Mouse (Mus musculus): ENCODE measurements around the gene Ube2k. TPM values are rescaled to one million over a fixed set of nuclear protein-coding genes. Genes with fewer than 3 reads are reported as not detected.
A peak's percentile ranks its signal among the peaks of the same experiment; 100 is the strongest.

Gene Ube2k
- polyA plus RNA-seq, 1 experiment = 135 TPM

GRCm38 (mm10) chr5:65537420-65538071 lies 513 bp downstream of the Ube2k start:
- H3K9me3 ChIP-seq = peaks cover 4% of the 10 kb centered on the region; the same call in 1 of the 2 replicates
- peaks cover 28% of the 10 kb centered on the region for H3K4me1 ChIP-seq
- H3K4me3 ChIP-seq (replicated peaks) = peak overlapping the region; percentile 100
- TF ChIP-seq FLI1 (IDR thresholded peaks at IDR 0.05; ENCODE audit: low read length) = no peak
- TF ChIP-seq GATA1 (IDR thresholded peaks at IDR 0.05; ENCODE audit: borderline replicate concordance, low read length) = no peak
- no peaks in the 10 kb centered on the region for H3K27me3 ChIP-seq (replicated peaks)
- H3K36me3 ChIP-seq (replicated peaks; ENCODE audit: low read length) = peaks cover 9% of the 10 kb centered on the region

- TF ChIP-seq GATA1 (IDR thresholded peaks at IDR 0.05; ENCODE audit: borderline replicate concordance, low read length) = no peak
- no peak for TF ChIP-seq FLI1 (IDR thresholded peaks at IDR 0.05; ENCODE audit: low read length)
- H3K9me3 ChIP-seq = no peaks in the 10 kb centered on the region
- peak overlapping the region; percentile 100 for H3K4me3 ChIP-seq (replicated peaks)
Observed at GRCm38 (mm10) chr5:65538121-65538520, 1.1 kb downstream of the Ube2k start.

GRCm38 (mm10) chr5:65538829-65539228 lies 1.8 kb downstream of the Ube2k start:
- TF ChIP-seq GATA1 (IDR thresholded peaks at IDR 0.05; ENCODE audit: borderline replicate concordance, low read length) (no peak), FLI1 (IDR thresholded peaks at IDR 0.05; ENCODE audit: low read length) (no peak)
- Histone ChIP-seq H3K27me3 (replicated peaks) (no peaks in the 10 kb centered on the region), H3K4me1 (peaks cover 29% of the 10 kb centered on the region), H3K9me3 (no peaks in the 10 kb centered on the region), H3K4me3 (replicated peaks) (peak overlapping the region; percentile 100), H3K36me3 (replicated peaks; ENCODE audit: low read length) (peaks cover 15% of the 10 kb centered on the region)

More at GRCm38 (mm10) chr5:65538121-65538520, 1.1 kb downstream of the Ube2k start:
- no peaks in the 10 kb centered on the region for H3K27me3 ChIP-seq (replicated peaks)
- H3K4me1 ChIP-seq = peaks cover 29% of the 10 kb centered on the region
- peaks cover 9% of the 10 kb centered on the region for H3K36me3 ChIP-seq (replicated peaks; ENCODE audit: low read length)

GRCm38 (mm10) chr5:65539786-65540185 lies 2.8 kb downstream of the Ube2k start:
- Histone ChIP-seq H3K9me3 (no peaks in the 10 kb centered on the region), H3K27me3 (replicated peaks) (no peaks in the 10 kb centered on the region), H3K4me1 (peaks cover 29% of the 10 kb centered on the region), H3K36me3 (replicated peaks; ENCODE audit: low read length) (peaks cover 18% of the 10 kb centered on the region), H3K4me3 (replicated peaks) (peak overlapping the region; percentile 69)
- TF ChIP-seq FLI1 (IDR thresholded peaks at IDR 0.05; ENCODE audit: low read length) = no peak
- TF ChIP-seq GATA1 (IDR thresholded peaks at IDR 0.05; ENCODE audit: borderline replicate concordance, low read length) = no peak

GRCm38 (mm10) chr5:65541889-65542288 lies 4.9 kb downstream of the Ube2k start:
- Histone ChIP-seq H3K9me3 (no peaks in the 10 kb centered on the region), H3K4me1 (peaks cover 32% of the 10 kb centered on the region), H3K27me3 (replicated peaks) (no peaks in the 10 kb centered on the region), H3K4me3 (replicated peaks) (no peak overlapping the region), H3K36me3 (replicated peaks; ENCODE audit: low read length) (peaks cover 32% of the 10 kb centered on the region)
- no peak for TF ChIP-seq FLI1 (IDR thresholded peaks at IDR 0.05; ENCODE audit: low read length)
- no peak for TF ChIP-seq GATA1 (IDR thresholded peaks at IDR 0.05; ENCODE audit: borderline replicate concordance, low read length)

- H3K36me3 ChIP-seq (replicated peaks; ENCODE audit: low read length) = peaks cover 41% of the 10 kb centered on the region
- no peak overlapping the region for H3K4me3 ChIP-seq (replicated peaks)
- no peaks in the 10 kb centered on the region for H3K27me3 ChIP-seq (replicated peaks)
- TF ChIP-seq FLI1 (IDR thresholded peaks at IDR 0.05; ENCODE audit: low read length) = no peak
- TF ChIP-seq GATA1 (IDR thresholded peaks at IDR 0.05; ENCODE audit: borderline replicate concordance, low read length) = no peak
- no peaks in the 10 kb centered on the region for H3K9me3 ChIP-seq
- peaks cover 40% of the 10 kb centered on the region for H3K4me1 ChIP-seq
Observed at GRCm38 (mm10) chr5:65543491-65543890, 6.5 kb downstream of the Ube2k start.

GRCm38 (mm10) chr5:65544616-65545015 lies 7.6 kb downstream of the Ube2k start:
- H3K4me3 ChIP-seq (replicated peaks) = no peak overlapping the region
- H3K4me1 ChIP-seq = peaks cover 41% of the 10 kb centered on the region
- H3K27me3 ChIP-seq (replicated peaks) = no peaks in the 10 kb centered on the region
- peaks cover 51% of the 10 kb centered on the region for H3K36me3 ChIP-seq (replicated peaks; ENCODE audit: low read length)
- no peaks in the 10 kb centered on the region for H3K9me3 ChIP-seq
- TF ChIP-seq FLI1 (IDR thresholded peaks at IDR 0.05; ENCODE audit: low read length) (no peak), GATA1 (IDR thresholded peaks at IDR 0.05; ENCODE audit: borderline replicate concordance, low read length) (no peak)

- H3K36me3 ChIP-seq (replicated peaks; ENCODE audit: low read length) = peaks cover 69% of the 10 kb centered on the region
- no peaks in the 10 kb centered on the region for H3K9me3 ChIP-seq
- TF ChIP-seq GATA1 (IDR thresholded peaks at IDR 0.05; ENCODE audit: borderline replicate concordance, low read length) (no peak), FLI1 (IDR thresholded peaks at IDR 0.05; ENCODE audit: low read length) (no peak)
- peaks cover 38% of the 10 kb centered on the region for H3K4me1 ChIP-seq
- H3K27me3 ChIP-seq (replicated peaks) = no peaks in the 10 kb centered on the region
- no peak overlapping the region for H3K4me3 ChIP-seq (replicated peaks)
Observed at GRCm38 (mm10) chr5:65549677-65550076, 12.6 kb downstream of the Ube2k start.

GRCm38 (mm10) chr5:65557109-65557508 lies 20.1 kb downstream of the Ube2k start:
- H3K4me1 ChIP-seq = peaks cover 60% of the 10 kb centered on the region
- no peaks in the 10 kb centered on the region for H3K9me3 ChIP-seq
- H3K27me3 ChIP-seq (replicated peaks) = no peaks in the 10 kb centered on the region
- TF ChIP-seq GATA1 (IDR thresholded peaks at IDR 0.05; ENCODE audit: borderline replicate concordance, low read length) (no peak), FLI1 (IDR thresholded peaks at IDR 0.05; ENCODE audit: low read length) (no peak)
- peaks cover 45% of the 10 kb centered on the region for H3K36me3 ChIP-seq (replicated peaks; ENCODE audit: low read length)
- no peak overlapping the region for H3K4me3 ChIP-seq (replicated peaks)

GRCm38 (mm10) chr5:65561125-65561893 lies 24.3 kb downstream of the Ube2k start:
- Histone ChIP-seq H3K27me3 (replicated peaks) (no peaks in the 10 kb centered on the region), H3K4me1 (peaks cover 55% of the 10 kb centered on the region), H3K4me3 (replicated peaks) (no peak overlapping the region), H3K36me3 (replicated peaks; ENCODE audit: low read length) (peaks cover 32% of the 10 kb centered on the region), H3K9me3 (no peaks in the 10 kb centered on the region)
- TF ChIP-seq FLI1 (IDR thresholded peaks at IDR 0.05; ENCODE audit: low read length) (no peak), GATA1 (IDR thresholded peaks at IDR 0.05; ENCODE audit: borderline replicate concordance, low read length) (no peak)

Measured in megakaryocyte, embryonic 14.5 days (primary cell).